Mouse (Mus musculus): ENCODE data around the gene Paqr4.

Gene Paqr4

GRCm38 (mm10) chr17:23749400-23750191 lies 8.9 kb upstream of the Paqr4 start:
- in situ Hi-C loops (cut with MboI) = no loop called here

- in situ Hi-C loops (cut with MboI) = no loop called here
These were observed 8.1 kb upstream of the Paqr4 start for GRCm38 (mm10) chr17:23748631-23749391.

- in situ Hi-C loops (cut with MboI) = no loop called here
These were observed 7.4 kb upstream of the Paqr4 start for GRCm38 (mm10) chr17:23748026-23748425.

- in situ Hi-C loops (cut with MboI) = no loop called here
These were observed 6.8 kb upstream of the Paqr4 start for GRCm38 (mm10) chr17:23747471-23747870.

GRCm38 (mm10) chr17:23746767-23747166 lies 6.1 kb upstream of the Paqr4 start:
- in situ Hi-C loops (cut with MboI) = no loop called here

GRCm38 (mm10) chr17:23746311-23746710 lies 5.6 kb upstream of the Paqr4 start:
- in situ Hi-C loops (cut with MboI) = no loop called here

GRCm38 (mm10) chr17:23745301-23746251 lies 4.9 kb upstream of the Paqr4 start, which contains the start of gene Kremen2:
TSS of gene Kremen2 (minus strand) at chr17:23745833.
- in situ Hi-C loops (cut with MboI) = no loop called here

GRCm38 (mm10) chr17:23744651-23745050 lies 4.0 kb upstream of the Paqr4 start:
- in situ Hi-C loops (cut with MboI) = no loop called here

GRCm38 (mm10) chr17:23744076-23744475 lies 3.4 kb upstream of the Paqr4 start:
- in situ Hi-C loops (cut with MboI) = no loop called here

GRCm38 (mm10) chr17:23742941-23743340 lies 2.3 kb upstream of the Paqr4 start:
- in situ Hi-C loops (cut with MboI) = no loop called here

- in situ Hi-C loops (cut with MboI) = no loop called here
These were observed 1.6 kb upstream of the Paqr4 start for GRCm38 (mm10) chr17:23742210-23742793.

GRCm38 (mm10) chr17:23741359-23742209 lies 917 bp upstream of the Paqr4 start:
- in situ Hi-C loops (cut with MboI) = no loop called here

- in situ Hi-C loops (cut with MboI) = no loop called here
These were observed 507 bp downstream of the Paqr4 start for GRCm38 (mm10) chr17:23740136-23740584.

- in situ Hi-C loops (cut with MboI) = no loop called here
These were observed 1.2 kb downstream of the Paqr4 start for GRCm38 (mm10) chr17:23739202-23740135.

GRCm38 (mm10) chr17:23738836-23739201 lies 1.8 kb downstream of the Paqr4 start:
- in situ Hi-C loops (cut with MboI) = no loop called here

GRCm38 (mm10) chr17:23737493-23738445 lies 2.9 kb downstream of the Paqr4 start:
- in situ Hi-C loops (cut with MboI) = no loop called here

GRCm38 (mm10) chr17:23734341-23734740 lies 6.3 kb downstream of the Paqr4 start:
- in situ Hi-C loops (cut with MboI) = no loop called here

- in situ Hi-C loops (cut with MboI) = no loop called here
These were observed 10.2 kb downstream of the Paqr4 start for GRCm38 (mm10) chr17:23730441-23730840.
